Mouse (Mus musculus) liver, postnatal 0 days (tissue): ENCODE results near the gene Sp110.
A peak's percentile ranks its signal among the peaks of the same experiment; 100 is the strongest.
"Not testable (repeated sequence)": the region's sequence is repeated elsewhere in the genome, so short reads cannot be mapped to it uniquely, and the experiment has no call there.

ENCODE experiments used
- CTCF ChIP-seq: sonication (generic); IDR thresholded peaks from 2 replicates; pipeline ENCODE4 v1.5.1; 2016; ENCODE audit warnings: antibody characterized with exemption, low read depth
- EP300 ChIP-seq: IDR thresholded peaks from 2 replicates; pipeline ENCODE4 v1.6.1; 2016; ENCODE audit warnings: antibody characterized with exemption, low read depth, mild to moderate bottlenecking

GRCm38 (mm10) chr1:85581518-85581917 lies 17.1 kb downstream of the Sp110 start:
- TF ChIP-seq CTCF: 0 out of 2 replicates have a peak, but pooled peaks have one; percentile 44
- not testable (repeated sequence) for TF ChIP-seq EP300
